Mouse (Mus musculus) T-helper 1 cell (primary cell): ENCODE measurements around the gene Pomp.

Experiments
- in situ Hi-C: fragments of 300-600 bp; cut with MboI, MseI; formaldehyde crosslinking; loops from one replicate; pipeline ENCODE4 v1.15.1; 2025; ENCODE audit warnings: high pct_unique_total_duplicates

Gene Pomp

DNA sequence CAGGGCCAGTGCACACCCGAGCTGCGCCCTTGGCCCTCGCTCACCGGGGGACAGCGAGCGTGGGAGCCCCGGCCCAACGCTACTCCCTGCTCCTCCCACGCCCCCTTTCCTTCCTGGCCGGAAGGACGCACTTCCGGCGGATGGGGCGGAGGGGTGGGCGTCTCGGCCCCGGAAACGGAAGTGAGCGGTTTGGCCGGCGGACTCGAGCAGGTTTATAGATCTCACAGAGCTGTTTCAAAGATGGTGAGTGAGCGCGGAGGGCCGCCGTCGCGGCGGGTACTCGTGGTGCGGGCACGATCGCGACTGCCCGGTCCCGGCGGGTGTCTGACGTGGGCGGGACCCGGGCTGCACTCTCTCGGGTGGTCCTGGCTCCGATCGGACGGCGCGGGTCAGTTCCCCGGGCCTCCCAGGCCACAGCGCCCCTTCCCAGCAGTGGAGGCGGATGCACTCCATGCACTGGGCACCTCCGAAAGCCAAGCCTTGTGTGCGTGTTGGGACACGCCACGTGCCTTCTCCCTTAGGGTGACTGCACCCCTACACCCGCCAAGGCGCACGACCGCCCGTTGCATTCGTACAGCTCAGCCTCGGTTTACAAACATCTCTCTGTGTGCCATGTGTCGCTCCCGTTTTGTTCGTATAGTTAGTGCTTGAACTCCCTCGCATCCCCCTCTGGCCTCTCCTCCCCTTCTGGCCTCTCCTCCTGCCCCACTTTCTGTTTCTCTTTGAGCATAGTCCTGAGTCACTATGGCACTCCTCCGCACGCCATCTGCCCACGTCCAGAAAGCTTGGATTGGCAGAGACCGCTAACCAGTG is at the start of gene Pomp:
TSS of gene Pomp (plus strand) at position 13 of the 813 bp plus-strand sequence.
- in situ Hi-C loops = loop anchor here (10.0 to 25.0 kb wide), 2 partner anchors 798 to 1636 kb away; partner anchors contain the start of gene Rnf6

DNA sequence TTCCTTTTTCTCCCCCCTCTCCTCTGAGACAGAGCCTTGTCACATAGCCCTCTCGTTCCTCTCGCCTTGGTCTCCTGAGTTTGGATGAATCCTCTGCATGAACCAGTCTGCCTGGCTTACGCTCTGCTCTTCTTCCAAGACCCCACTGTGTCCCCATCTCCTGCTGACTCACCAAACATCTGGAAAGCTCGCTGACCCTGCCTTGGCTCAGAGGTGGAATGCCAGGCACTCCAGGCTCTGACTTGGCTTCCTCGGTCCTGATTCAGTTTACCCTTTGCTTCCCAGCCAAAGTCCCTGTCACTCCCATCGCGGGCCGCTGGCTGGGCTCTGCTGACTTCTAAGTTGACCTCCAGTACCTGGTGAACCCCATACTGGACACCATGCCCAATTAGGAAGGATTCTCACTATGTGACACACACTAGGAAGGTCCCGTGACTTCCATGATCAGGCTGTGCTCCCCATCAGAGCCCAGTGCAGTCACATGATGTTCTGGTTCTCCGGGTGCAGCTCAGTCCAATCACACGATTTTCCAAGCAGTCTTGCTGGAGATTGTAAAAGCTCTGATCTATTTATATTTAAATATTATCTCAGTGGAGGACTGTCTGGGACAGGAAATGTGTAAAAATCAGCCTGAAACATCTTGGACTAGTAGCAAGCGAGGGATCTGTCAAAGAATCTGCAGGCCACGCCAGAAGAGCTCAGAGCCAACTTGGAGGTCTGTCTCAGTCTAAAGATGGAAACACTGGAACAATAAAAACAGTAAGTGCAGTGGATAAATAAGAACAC is 47.8 kb upstream of the Pomp start:
- in situ Hi-C loops = no loop called here

DNA sequence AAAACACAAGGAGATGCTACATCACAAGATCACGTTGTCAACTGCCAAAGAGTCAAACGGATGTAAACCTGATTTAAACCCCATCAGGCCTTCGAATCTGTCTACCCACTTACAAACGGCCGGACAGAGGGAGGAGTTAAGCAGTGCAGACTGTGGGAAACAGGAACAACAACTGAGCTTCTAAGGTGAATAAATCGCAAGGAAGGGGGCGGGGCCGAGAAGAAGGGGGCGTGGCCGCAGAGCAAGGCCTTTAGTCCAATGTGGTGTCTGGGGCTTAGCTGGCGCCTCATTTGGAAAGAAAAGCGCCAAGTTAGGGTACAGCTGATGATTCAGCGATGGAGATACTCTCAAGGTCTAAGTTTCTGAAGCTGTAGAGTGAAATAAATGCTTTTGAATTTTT is 45.3 kb upstream of the Pomp start:
- in situ Hi-C loops = no loop called here

DNA sequence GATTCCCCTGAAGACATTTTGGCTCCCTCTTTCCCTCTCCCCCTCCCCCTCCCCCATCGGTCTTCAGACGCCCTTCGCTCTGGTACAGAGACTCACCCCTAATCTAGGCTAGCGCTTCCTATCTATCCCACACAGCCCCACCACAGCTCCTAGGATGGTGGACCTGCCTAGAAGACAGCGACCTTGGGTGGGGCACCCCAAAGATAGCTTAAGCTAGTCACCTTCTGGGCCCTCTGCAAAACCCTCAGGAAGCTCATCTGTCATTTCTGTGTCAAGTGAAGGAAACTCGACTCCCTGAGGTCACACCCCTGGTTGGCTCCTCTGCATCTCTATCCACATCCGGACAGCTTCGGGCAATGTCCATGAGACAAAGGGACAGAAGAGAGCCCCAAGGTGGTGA is 44.7 kb upstream of the Pomp start:
- in situ Hi-C loops = no loop called here

DNA sequence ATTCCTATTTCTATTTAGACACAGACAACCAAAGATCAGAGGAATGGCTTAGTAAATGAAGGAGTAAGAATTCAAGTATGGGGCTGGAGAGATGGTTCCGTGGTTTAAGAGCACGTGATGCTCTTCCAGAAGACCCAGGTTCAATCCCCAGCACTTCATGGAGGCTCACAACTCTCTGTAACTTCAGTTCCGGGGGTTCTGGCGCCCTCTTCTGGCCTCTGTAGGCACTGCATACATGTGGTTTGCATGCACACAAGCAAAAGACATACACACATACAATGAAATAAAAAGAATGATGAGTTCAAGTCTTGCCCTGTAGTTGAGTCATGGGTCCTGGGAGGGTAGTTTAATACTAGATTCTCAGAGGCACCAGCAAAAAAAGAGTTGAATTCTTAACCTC is 43.8 kb upstream of the Pomp start:
- in situ Hi-C loops = no loop called here

DNA sequence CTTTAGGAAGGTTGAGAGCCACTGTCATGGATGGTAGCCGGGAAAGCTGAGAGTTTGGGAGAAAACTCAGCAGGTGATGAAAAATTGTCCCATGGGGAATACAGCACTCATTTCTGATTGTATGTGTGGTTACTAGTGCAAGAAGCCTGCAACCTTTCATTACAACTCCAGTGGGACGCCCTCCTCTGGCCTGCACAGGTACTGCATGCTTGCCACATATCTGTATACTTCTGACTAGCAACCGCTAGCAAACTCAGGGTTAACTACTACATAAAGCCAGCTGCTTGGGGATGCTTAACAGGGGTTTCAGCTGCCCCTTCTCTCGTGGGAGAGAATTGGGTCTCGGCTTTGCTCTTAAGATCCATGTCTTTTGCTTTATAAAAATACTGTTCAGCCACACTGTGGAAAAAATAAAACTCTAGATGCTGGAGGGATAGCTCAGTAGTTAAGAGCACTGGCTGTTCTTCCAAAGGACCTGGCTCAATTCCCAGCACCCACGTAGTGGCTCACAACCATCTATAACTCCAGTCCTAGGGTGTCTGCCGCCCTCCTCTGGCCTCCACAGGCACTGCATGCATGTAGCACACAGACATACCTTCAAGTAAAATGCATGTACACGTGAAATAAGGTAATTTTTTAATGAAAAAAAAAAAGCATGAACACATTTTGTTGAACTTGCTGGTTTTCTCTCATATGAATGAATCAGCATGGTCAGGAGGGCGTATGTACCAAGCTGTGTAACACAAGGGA is 42.3 kb upstream of the Pomp start:
- in situ Hi-C loops = no loop called here

DNA sequence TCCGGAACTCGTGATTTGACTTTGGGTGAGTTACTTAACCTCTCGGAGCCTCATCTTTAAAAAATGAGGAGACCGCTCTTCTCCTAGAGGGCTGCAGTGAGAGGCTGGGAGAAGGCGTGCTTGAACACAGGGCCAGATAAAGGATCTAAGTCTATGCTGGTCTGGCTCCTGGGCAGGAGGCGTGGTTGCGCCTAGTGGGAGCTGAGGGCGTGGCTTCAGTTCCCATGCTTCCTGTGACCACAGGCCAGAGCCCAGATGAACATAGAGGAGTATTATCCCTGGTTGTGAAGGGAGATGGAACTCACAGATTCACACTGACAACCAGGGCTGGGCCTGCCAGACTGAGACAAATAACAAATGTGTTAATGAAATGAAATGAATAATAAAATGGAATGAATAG is 41.4 kb upstream of the Pomp start:
- in situ Hi-C loops = no loop called here

DNA sequence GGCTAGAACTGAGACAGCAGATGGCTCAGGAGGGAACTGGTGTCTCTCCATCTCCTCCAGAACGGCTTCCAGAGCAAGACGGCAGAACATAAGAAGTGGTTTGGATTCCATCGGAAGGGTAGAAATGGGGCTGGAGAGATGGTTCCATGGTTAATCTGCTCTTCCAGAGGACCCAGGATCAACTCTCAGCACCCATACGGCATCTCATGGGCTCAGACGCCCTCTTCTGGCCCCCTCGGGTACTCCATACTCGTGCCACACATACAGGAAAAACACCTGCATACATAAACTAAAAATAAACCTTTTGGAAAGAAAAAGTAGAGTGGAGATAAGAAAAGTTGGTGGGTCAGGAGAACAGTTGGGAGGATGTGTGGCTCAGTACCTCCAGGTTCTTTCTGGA is 40.4 kb upstream of the Pomp start:
- in situ Hi-C loops = no loop called here

DNA sequence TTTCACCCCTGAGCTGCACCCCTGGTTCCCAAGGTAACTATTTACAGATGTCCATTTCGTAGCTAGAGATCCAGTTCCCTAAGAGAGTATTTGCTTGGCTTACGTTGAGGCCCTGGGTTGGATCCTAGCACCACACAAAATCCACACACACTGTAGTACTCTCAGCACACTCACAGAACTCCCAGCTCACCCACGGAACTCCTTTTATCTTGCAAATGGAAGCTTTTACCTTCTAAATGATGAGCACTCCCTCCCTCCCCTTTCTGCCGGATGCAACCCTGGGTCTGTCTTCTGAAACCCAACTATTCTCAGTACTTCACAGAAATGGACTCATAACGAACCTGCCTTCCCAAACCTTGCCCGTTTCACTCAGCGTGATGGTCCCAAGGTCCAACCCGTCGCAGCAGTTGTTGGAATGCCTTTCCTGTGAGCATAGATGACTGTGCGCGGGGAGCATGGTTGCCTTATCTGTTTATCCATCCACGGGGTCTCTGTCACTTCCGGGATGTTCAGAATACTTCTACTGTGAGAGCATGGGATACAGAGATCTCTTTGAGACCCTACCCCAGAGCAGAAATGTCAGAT is 36.1 kb upstream of the Pomp start:
- in situ Hi-C loops = no loop called here

DNA sequence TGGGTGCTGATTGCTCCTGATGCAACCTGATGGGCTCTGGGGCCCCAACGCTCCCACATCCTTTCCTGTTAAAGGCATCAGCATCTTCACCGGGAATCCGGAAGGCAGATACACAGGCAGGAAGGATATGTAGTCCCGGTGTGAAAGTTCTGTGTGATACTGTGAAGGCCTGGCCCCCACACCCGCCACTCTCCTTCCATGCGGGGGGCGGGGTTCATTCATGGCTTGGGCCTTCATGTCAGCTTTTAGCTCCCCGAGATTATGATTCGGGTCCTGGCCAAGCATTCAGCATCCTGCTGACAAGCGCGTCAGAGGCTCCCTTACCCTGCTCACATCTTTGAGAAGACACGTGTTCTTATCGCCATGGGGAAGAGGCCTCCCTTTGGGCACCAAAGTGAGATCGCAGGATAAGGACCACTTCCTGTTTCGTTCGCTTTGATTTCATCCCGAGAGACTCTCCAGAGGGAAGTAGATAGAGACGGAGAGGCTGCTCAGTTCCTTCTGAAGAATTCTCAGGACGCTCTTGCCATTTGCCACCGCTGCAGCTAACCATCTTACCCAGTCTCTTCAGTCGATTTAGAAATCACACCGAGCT is 34.8 kb upstream of the Pomp start:
- in situ Hi-C loops = no loop called here

DNA sequence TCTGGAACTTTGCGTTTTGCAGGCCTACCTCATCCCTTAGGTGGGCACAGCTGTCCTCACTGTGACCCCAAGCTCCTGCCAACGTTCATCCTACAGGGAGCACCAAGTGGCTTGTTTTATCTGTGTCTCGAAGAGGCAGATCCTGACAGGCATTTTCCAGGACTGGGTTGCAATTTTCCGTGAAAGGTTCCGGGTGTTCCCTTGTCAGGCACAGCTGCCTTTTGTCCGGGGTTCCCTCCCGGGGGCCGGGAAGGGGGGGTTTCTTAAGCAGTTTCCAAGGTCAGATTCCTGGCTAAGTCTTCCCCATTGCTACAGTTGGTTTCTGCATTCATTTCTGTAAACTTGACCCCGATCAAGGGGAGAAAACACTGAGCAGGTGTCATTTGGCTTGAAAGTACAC is 34.2 kb upstream of the Pomp start:
- in situ Hi-C loops = no loop called here

DNA sequence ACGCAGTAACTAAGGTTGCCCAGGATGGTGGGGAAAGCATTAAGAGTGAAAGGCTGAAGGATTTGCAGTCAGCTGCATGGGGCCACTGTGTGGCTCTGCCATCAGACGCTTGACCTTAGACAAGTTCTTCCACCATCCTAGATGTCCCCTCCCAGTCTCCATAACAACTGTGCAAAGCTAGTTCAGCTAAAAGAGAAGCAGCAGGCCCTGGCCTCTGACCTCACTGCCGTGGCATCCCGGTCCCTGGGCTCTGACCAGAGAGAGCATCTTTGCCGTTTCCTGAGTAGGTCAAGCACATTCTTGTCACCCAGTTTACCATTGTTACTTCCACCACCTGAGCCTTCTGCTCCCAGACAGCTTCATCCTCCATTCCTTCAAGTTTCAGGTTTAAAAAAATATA is 33.7 kb upstream of the Pomp start:
- in situ Hi-C loops = no loop called here

DNA sequence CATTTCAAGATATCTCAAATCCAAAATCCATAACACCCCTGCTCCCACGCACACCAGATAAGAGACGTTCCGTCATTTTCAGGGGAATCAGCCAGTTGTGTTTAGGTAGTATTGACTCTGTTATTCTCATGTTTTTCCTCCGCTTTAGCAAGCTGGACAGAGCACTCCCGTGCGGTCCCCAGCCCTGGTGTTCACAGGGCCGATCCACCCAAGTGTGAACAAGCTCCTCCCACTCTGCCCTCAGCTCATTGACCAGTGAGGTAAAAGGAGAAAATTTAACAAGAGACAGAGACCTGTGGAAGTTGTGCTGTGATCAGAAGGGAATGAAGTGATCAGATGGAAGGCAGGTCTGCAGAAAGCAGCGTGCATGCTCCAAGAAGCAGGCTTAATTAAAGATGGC is 31.4 kb upstream of the Pomp start:
- in situ Hi-C loops = no loop called here

DNA sequence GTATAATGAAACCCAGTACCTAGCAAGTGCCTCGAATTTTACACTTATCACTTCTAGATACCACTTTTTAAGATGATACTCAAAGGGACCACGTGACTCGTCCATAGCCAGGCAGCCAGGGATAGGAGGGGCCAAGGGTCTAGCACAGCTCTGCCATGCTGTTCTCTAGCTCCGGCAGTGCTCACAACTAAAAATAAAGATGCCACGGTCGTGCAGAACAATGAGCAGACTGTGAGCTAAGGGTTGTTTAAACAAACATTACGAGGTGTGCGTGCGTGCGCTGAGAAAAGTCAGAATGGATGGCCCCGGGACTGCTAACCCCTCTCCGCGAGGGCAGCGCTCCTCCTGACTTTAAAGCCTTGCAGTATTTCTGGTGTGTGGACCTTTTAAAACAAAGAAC is 27.4 kb upstream of the Pomp start:
- in situ Hi-C loops = no loop called here

DNA sequence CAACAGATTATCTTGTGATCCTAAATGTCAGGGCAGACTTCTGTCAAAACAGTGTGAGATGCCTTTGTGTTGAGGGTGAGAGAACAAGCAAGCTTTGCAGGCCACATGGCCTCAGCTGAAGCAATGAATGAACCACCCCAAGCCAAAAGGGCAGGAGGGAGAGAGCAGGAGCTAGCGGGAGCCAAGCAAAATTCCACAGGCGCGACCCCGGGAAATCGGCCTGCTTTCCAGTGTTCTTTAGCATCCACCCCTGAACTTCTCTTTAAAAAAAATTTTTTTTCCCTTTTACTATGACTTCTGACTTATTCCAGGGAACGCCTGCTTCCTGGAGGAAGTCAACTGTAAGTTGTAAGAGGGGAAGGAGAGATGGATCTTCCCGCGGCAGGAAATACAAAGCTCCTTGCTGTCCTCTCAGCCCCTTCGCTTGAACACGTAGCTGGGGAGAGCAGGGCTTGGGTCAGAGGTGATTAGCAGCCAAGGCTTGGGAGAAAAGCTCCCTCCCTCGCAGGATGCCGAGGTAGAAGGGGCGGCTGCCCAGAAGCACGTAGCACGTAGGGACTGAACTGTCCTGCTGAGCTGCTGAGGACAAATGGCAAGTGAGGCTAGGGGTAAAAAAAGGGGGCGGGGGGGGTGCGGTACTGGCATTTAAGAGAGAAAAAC is 25.3 kb upstream of the Pomp start:
- in situ Hi-C loops = no loop called here

DNA sequence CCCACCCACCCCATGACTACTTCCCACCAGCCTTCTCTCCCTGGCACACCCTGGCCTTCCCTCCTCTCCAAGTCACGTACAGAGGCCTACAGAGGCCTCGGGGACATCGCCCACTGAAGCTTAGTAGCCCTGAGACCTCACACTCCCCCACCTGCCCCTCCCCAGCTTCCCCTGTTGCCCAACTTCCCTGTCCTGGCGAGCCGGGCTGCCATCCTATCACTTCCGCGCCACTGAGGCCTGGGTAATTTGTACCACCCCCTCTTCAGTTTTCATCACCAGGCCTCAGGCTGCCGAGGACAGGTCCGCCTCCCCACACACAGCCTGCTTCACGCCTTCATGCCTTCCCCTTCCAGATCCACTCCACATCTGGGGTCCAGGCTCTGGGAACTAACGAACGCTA is 20.8 kb upstream of the Pomp start:
- in situ Hi-C loops = no loop called here

DNA sequence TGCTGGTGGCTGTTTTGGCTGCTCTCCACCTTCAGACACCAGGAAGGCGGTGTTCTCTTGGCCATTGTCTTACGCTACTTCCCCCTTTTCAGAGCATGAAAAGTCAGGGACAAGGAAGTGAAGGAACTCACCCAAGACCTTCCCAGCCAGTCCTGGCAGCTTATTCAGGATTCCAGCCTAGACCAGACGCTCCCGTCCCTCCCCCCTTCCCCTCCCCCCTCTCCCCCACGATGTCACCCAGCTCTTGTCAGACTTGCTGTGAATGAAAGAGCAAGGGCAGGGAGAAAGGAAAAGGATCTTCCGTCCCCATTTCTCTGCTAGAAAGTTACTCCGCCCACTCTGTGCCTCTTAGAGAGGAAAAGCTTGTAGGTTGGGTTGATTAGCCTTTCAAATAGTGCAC is 16.9 kb upstream of the Pomp start:
- in situ Hi-C loops = no loop called here

DNA sequence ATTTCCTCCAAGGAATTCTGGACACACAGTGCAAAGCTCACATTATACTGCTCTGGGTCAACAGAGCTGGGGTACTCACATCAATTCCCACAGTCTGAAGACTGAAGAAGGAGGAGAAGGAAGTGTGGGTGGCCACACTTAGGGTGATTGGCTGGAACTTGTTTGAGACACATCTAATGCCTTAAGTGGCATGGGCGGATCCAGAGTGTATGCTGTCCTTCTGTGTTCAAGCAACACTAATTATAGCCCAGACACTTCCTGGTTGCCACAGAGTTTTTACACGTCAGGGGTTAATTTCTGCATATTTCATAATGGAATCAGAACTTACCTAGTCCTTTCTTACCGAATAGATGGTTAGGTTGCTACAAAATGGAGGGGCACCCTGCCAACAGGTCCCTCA is 14.9 kb upstream of the Pomp start:
- in situ Hi-C loops = no loop called here

DNA sequence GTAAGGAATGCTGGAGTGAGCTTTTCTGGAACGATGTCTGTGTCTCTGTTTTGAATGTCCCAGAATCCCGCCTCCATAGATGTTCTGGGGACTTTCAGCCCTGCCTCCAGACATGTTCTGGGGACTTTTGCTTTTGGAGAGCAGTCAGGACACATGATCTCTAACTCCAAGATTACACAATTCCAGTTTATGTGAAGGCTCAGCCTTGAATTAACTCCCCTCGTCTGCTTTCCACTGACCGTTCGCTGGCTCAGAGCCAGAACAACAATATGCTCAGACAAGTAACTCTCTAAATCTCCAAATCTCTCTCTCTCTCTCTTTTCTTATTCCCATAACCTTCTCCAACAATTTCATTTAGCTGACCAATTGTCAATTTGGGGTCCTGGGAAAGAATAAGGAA is 12.9 kb upstream of the Pomp start:
- in situ Hi-C loops = no loop called here

DNA sequence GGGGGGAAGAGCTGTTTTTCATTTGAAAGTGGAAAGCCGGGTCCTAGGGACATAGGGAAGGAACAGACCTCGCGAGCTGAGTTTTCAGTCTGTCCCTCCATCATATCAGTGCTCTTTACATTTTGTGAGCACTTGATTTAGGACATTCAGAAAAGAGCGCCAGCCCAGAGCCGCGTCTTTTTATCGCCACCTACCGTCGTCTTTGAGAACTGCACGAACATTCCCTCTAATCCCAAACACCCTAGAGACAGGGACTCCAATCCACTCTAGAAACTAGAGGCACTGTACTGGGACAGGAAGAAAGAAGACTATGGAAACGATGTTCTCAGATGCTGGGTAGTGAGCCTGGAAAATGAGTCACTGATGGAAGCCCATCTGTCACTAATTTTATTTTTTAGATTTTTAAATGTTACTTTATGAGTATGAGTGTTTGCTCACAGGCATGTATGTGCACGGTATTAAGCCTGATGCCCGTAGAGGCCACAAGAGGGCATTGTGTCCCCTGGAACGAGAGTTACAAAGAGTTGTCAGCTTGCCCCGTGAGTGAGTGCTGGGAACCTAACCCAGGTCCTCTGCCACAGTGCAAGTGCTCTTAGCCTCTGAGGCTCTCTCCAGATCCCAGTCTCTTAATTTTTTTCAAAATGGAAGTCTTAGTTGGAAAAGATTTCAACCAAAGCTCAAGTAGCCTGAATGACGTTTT is 11.9 kb upstream of the Pomp start:
- in situ Hi-C loops = no loop called here
